Mouse (Mus musculus) fibroblast of lung, adult 2 months (primary cell): ENCODE results near the gene A830031A19Rik.

ENCODE experiments used
- DNase-seq: peaks from one replicate; pipeline ENCODE4 v3.0.0-alpha.2; 2011; ENCODE audit warnings: low read depth

A830031A19Rik gene

GRCm38 (mm10) chr11:24095656-24096353, 21.0 kb upstream of the A830031A19Rik start:
- no peak for DNase-seq

GRCm38 (mm10) chr11:24095236-24095635, 20.4 kb upstream of the A830031A19Rik start:
- DNase-seq = no peak

DNA sequence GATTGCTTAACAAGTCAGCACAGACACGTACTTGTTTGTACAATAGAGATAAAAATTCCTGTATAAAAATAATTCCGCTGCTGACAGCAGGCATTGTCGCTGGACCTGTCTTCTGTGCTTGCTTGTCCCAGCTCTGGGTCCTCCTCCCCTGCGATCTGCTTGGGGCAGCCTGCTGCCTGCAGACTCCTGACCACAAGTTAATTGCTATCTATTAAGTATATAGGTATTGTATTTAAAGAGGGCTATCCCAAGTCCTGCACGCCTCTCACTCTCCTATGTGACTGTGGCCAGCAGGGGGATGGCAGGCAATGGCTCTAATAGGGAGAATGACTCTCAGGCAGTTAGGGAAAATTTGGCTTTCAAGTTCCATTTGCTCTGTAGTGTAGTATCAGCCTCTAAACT, 19.2 kb upstream of the A830031A19Rik start:
- no peak for DNase-seq

DNA sequence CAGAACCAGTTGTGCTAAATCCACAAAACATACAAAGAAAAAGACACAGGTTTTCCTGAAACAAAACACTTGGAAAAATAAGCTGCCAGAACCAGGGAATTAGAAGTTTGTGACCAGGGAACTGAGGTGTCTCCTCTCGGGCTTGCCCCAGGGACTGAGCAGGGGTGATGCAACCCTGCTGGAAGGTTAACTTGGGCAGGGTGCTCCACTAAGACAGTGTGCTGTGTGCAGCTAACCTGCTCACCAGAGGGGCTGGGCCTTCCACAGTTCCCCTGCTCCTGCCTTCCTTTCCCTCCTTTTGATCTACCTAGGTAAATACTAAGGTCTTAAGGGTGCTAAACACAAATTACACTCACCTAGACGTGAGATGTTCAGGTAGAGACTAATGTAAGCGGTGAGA, 17.8 kb upstream of the A830031A19Rik start:
- DNase-seq = no peak

DNA sequence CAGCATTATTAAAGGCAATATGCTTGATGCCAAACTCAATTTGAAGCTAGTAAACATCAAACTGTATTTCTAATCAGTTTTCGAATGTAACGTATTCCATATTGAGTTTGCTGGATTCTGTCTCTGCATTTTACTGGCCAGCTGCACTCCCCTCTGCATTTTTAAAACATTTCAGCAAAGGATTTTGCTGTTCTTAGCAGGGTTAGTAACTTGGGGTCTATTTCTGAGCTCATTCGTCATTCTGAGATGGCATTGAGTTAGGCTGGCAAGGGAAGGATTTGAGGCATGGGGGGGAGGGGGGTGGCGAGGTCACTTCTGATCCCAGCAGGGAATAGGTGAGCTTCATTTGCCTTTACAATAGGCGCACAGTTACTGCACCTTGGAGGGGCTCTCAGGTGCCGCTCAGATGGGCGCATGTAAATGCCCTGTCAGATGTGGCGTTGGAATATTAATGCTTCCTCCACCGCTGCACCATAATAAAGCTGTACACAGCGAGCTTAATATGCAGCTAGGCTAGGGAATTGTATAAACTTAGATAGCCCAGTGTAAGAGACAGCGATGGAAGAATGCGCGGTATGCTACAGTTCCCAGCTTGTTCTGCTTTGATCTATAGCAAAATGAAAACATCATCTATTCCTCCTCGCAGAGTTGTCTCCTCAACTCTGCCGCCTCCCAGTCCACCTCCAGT, 16.7 kb upstream of the A830031A19Rik start:
- no peak for DNase-seq

- DNase-seq = no peak
Observed at GRCm38 (mm10) chr11:24090443-24090842, 15.6 kb upstream of the A830031A19Rik start.

DNA sequence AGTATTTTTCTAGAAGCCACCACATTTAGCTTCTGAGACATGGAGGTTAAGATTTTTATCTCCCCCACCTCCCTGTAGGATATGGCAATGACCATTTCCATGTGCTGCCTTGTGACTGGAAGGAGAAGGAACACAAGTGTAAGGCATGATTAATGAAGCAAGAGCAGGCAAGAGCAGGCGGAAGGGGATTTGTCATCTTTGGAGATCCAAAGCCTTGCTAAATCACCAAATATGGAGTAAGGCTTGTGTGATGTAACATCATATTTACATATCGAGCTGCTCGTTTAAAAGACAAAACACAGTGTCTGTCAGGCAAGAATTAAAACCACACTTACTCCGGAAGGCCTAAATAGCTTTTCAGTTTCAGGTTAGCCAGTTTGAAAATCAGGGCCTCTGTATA, 12.2 kb upstream of the A830031A19Rik start:
- DNase-seq = no peak

DNA sequence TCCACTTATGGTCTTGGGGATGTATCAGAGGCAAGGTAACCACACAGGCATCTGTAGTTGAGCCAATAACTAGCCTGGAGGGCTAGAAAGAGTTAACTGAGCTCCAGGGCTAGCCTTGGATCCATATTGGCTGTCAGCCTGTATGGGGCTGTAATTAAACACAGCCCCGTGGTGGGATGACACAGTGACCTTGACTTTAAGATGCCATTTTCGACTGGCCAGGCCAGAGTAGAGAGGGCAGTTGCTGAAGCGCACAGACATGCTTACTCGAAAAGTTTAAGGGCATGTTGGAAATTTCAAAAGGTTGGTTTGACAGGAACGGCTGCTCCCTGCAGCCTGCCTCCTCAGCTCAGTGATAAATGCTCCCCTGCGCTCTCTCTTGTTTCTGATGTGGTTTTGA, 11.1 kb upstream of the A830031A19Rik start:
- DNase-seq = no peak

- DNase-seq = no peak
Observed at GRCm38 (mm10) chr11:24084590-24084989, 9.7 kb upstream of the A830031A19Rik start.

- no peak for DNase-seq
Observed at GRCm38 (mm10) chr11:24084077-24084476, 9.2 kb upstream of the A830031A19Rik start.

- no peak for DNase-seq
Observed at GRCm38 (mm10) chr11:24083423-24083822, 8.6 kb upstream of the A830031A19Rik start.

DNA sequence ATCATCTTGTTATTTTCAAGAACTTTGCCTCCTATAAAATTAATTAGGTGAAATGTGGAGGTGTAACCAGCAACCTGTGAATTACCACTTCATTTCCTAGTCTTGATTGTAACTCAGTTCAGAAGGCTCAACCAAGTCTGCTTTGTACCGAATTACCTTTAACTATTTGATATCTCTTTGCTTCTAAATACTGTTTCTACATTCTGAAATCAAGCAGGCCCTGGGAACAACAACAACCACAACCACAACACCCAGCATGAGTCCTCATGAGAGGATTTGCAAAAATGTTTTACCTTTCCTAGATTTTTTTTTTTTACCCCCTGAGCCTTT, 8.2 kb upstream of the A830031A19Rik start:
- DNase-seq = no peak

GRCm38 (mm10) chr11:24082385-24083075, 7.7 kb upstream of the A830031A19Rik start:
- DNase-seq = no peak

- no peak for DNase-seq
Observed at GRCm38 (mm10) chr11:24081687-24082384, 7.0 kb upstream of the A830031A19Rik start.

GRCm38 (mm10) chr11:24081016-24081686, 6.3 kb upstream of the A830031A19Rik start:
- DNase-seq = no peak

- DNase-seq = no peak
Observed at GRCm38 (mm10) chr11:24080541-24080940, 5.7 kb upstream of the A830031A19Rik start.

- no peak for DNase-seq
Observed at GRCm38 (mm10) chr11:24079392-24080391, 4.8 kb upstream of the A830031A19Rik start.

- no peak for DNase-seq
Observed at GRCm38 (mm10) chr11:24078706-24079316, 4.0 kb upstream of the A830031A19Rik start.

- DNase-seq = no peak
Observed at GRCm38 (mm10) chr11:24077795-24078705, 3.2 kb upstream of the A830031A19Rik start, which contains the start of gene Bcl11a. TSS of gene Bcl11a (plus strand) at chr11:24078056.
